Mouse (Mus musculus): ENCODE data around the gene Gm17402. TPM values are rescaled to one million over a fixed set of nuclear protein-coding genes. Genes with fewer than 3 reads are reported as not detected.

Gm17402 gene
- polyA plus RNA-seq, 1 experiment from 2014 or later = not detected

GRCm38 (mm10) chr3:67352128-67352762, 22.7 kb downstream of the Gm17402 start:
- no peak overlapping the region for H3K9ac ChIP-seq
- no peaks in the 10 kb centered on the region for H3K36me3 ChIP-seq
- H3K9me3 ChIP-seq = no peaks in the 10 kb centered on the region
- WGBS = 24% methylated on average over 3 of the region's 5 CpGs
- no peak overlapping the region for H3K4me3 ChIP-seq
- no peaks in the 10 kb centered on the region for H3K27me3 ChIP-seq
- H3K27ac ChIP-seq = no peak overlapping the region
- H3K4me1 ChIP-seq = no peaks in the 10 kb centered on the region
- no peak for ATAC-seq (ENCODE audit: borderline replicate concordance, extremely low read depth, low FRiP score, low TSS enrichment)
- H3K4me2 ChIP-seq = no peak overlapping the region

DNA sequence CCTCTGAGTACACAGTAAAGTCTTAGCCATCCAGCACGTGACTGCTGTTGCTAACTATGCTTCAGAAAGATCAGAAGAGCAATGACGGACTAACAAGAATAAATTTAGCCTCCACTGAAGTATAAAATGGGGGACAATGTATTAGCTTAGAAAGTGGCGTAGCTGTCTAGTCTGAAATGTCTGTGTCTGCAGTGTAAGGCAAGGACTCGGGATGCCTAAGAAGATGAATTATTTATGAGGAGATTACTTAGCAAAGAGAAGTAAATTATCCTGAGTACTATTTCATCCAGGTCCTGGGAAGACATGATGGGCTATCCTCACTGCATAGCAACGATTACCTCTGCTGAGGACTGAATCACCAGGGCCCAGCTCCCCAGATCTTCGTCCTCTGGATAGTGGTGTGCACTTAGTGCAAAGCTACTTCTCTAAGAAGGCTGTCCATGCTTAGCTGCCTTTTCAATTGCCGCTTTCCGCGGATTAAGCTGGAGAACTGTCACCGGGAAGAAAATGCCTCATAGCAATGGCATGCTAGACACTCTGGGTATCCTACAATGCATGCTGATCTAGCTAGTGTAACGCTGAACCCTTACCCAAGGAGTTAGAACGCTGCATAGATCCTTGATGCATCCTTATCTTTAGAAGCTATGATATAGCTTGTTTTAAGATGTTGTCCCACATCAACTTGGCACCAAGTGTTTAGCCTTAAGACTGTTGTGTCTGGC, 23.4 kb downstream of the Gm17402 start:
- Histone ChIP-seq H3K4me2 (no peak overlapping the region), H3K27ac (no peak overlapping the region), H3K27me3 (no peaks in the 10 kb centered on the region), H3K9me3 (no peaks in the 10 kb centered on the region), H3K9ac (no peak overlapping the region), H3K4me3 (no peak overlapping the region), H3K4me1 (no peaks in the 10 kb centered on the region), H3K36me3 (no peaks in the 10 kb centered on the region)
- no peak for ATAC-seq (ENCODE audit: borderline replicate concordance, extremely low read depth, low FRiP score, low TSS enrichment)
- 79% methylated on average over 12 of the region's 12 CpGs for WGBS

DNA sequence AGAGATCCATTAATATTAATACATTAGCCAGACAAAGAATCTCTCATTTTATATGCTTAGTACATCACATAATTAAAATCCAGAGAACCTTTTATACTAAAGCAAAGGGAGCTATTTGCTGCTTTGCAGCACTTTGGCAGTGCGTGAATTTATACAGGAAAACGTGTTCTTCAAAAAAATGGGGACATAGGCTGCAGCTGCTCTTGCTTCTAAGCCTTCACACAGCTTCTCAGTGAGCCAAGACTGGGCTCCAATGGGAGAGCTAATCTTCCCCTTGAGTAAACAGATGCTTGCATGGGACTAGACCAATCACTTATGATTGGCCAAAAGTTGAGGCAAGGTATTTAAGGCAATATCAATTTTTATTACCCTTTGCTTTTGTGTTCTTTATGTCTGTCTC, 28.3 kb downstream of the Gm17402 start:
- no peak for ATAC-seq (ENCODE audit: borderline replicate concordance, extremely low read depth, low FRiP score, low TSS enrichment)
- no peak overlapping the region for H3K4me3 ChIP-seq
- no peak overlapping the region for H3K9ac ChIP-seq
- H3K27ac ChIP-seq = no peak overlapping the region
- no peaks in the 10 kb centered on the region for H3K9me3 ChIP-seq
- no peaks in the 10 kb centered on the region for H3K4me1 ChIP-seq
- H3K27me3 ChIP-seq = no peaks in the 10 kb centered on the region
- H3K36me3 ChIP-seq = no peaks in the 10 kb centered on the region
- WGBS = 74% methylated on average over 2 of the region's 2 CpGs
- no peak overlapping the region for H3K4me2 ChIP-seq

- H3K9me3 ChIP-seq = no peaks in the 10 kb centered on the region
- WGBS = 10% methylated on average over 2 of the region's 2 CpGs
- no peak overlapping the region for H3K4me2 ChIP-seq
- ATAC-seq (ENCODE audit: borderline replicate concordance, extremely low read depth, low FRiP score, low TSS enrichment) = no peak
- H3K36me3 ChIP-seq = no peaks in the 10 kb centered on the region
- H3K27ac ChIP-seq = no peak overlapping the region
- no peaks in the 10 kb centered on the region for H3K27me3 ChIP-seq
- no peak overlapping the region for H3K9ac ChIP-seq
- no peak overlapping the region for H3K4me3 ChIP-seq
- no peaks in the 10 kb centered on the region for H3K4me1 ChIP-seq
Observed at GRCm38 (mm10) chr3:67344599-67344998, 30.4 kb downstream of the Gm17402 start.

DNA sequence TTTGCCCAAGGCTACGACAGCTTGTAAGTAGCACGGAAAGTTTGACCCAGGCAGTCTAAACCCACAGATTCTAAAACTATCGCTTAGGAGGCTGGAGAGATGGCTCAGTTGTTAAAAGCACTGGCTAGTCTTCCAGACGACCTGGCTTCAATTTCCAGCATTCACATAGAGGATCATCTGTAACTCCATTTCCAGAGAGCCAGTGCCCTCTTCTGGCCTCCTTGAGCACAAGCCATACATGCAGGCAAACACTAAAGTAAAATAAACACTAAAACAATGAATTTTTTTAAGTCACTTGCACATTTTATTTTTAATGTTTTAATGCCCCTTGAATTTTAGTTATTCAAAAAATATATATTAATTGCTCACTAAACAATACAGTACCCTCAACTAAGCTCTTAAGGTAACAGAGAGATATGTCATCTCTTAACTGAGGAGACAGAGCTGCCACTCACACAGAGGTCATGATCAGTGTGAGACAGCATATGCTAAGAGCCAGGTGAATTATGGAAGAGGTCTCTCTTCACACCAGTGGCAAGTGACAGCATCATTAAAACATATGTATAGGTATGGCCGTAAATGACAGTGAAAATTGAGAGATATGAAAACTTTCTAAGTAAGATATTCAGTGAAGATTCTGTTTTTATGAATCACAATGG, 31.8 kb downstream of the Gm17402 start:
- H3K4me1 ChIP-seq = no peaks in the 10 kb centered on the region
- H3K36me3 ChIP-seq = no peaks in the 10 kb centered on the region
- H3K9ac ChIP-seq = no peak overlapping the region
- no peak overlapping the region for H3K4me2 ChIP-seq
- 51% methylated on average over 5 of the region's 5 CpGs for WGBS
- no peaks in the 10 kb centered on the region for H3K9me3 ChIP-seq
- no peak for ATAC-seq (ENCODE audit: borderline replicate concordance, extremely low read depth, low FRiP score, low TSS enrichment)
- H3K27ac ChIP-seq = no peak overlapping the region
- no peak overlapping the region for H3K4me3 ChIP-seq
- no peaks in the 10 kb centered on the region for H3K27me3 ChIP-seq

- 54% methylated on average over 7 of the region's 7 CpGs for WGBS
- H3K9ac ChIP-seq = no peak overlapping the region
- H3K4me3 ChIP-seq = no peak overlapping the region
- no peak overlapping the region for H3K27ac ChIP-seq
- no peak for ATAC-seq (ENCODE audit: borderline replicate concordance, extremely low read depth, low FRiP score, low TSS enrichment)
- H3K4me1 ChIP-seq = no peaks in the 10 kb centered on the region
- H3K9me3 ChIP-seq = no peaks in the 10 kb centered on the region
- H3K36me3 ChIP-seq = no peaks in the 10 kb centered on the region
- H3K4me2 ChIP-seq = no peak overlapping the region
- H3K27me3 ChIP-seq = no peaks in the 10 kb centered on the region
Observed at GRCm38 (mm10) chr3:67340921-67341320, 34.0 kb downstream of the Gm17402 start.

- H3K27me3 ChIP-seq = no peaks in the 10 kb centered on the region
- no peaks in the 10 kb centered on the region for H3K9me3 ChIP-seq
- H3K4me3 ChIP-seq = no peak overlapping the region
- no peak overlapping the region for H3K9ac ChIP-seq
- no peak for ATAC-seq (ENCODE audit: borderline replicate concordance, extremely low read depth, low FRiP score, low TSS enrichment)
- 37% methylated on average over 3 of the region's 3 CpGs for WGBS
- no peak overlapping the region for H3K27ac ChIP-seq
- H3K4me2 ChIP-seq = no peak overlapping the region
- no peaks in the 10 kb centered on the region for H3K36me3 ChIP-seq
- no peaks in the 10 kb centered on the region for H3K4me1 ChIP-seq
Observed at GRCm38 (mm10) chr3:67339558-67339957, 35.4 kb downstream of the Gm17402 start.

GRCm38 (mm10) chr3:67322422-67322821, 52.5 kb downstream of the Gm17402 start:
- H3K9ac ChIP-seq = no peak overlapping the region
- H3K36me3 ChIP-seq = no peaks in the 10 kb centered on the region
- H3K4me3 ChIP-seq = no peak overlapping the region
- ATAC-seq (ENCODE audit: borderline replicate concordance, extremely low read depth, low FRiP score, low TSS enrichment) = no peak
- H3K4me1 ChIP-seq = no peaks in the 10 kb centered on the region
- H3K4me2 ChIP-seq = no peak overlapping the region
- H3K27me3 ChIP-seq = no peaks in the 10 kb centered on the region
- no peak overlapping the region for H3K27ac ChIP-seq
- 64% methylated on average over 4 of the region's 4 CpGs for WGBS
- H3K9me3 ChIP-seq = no peaks in the 10 kb centered on the region

Other genes with a start within 250 kb of the Gm17402 start
- 32.9 and 41.1 TPM in 2 replicates for gene Mlf1, start 1.1 kb downstream of the Gm17402 start, polyA plus RNA-seq (2015; fragmentation: Nextera tagmentation; extraction: Ambion mirVana)
- 42.8 and 49.0 TPM in 2 replicates for gene Gfm1, start 54.9 kb upstream of the Gm17402 start, polyA plus RNA-seq (2015; fragmentation: Nextera tagmentation; extraction: Ambion mirVana)
- 181 and 189 TPM in 2 replicates for gene Lxn, start 88.8 kb upstream of the Gm17402 start, polyA plus RNA-seq (2015; fragmentation: Nextera tagmentation; extraction: Ambion mirVana)
- 4.9 and 6.8 TPM in 2 replicates for gene Rarres1, start 140.4 kb upstream of the Gm17402 start, polyA plus RNA-seq (2015; fragmentation: Nextera tagmentation; extraction: Ambion mirVana)
- 51.0 and 52.1 TPM in 2 replicates for gene Mfsd1, start 207.6 kb upstream of the Gm17402 start, polyA plus RNA-seq (2015; fragmentation: Nextera tagmentation; extraction: Ambion mirVana)